23 mouse cellular contexts compared by ENCODE assay signal in the genomic region with DNA sequence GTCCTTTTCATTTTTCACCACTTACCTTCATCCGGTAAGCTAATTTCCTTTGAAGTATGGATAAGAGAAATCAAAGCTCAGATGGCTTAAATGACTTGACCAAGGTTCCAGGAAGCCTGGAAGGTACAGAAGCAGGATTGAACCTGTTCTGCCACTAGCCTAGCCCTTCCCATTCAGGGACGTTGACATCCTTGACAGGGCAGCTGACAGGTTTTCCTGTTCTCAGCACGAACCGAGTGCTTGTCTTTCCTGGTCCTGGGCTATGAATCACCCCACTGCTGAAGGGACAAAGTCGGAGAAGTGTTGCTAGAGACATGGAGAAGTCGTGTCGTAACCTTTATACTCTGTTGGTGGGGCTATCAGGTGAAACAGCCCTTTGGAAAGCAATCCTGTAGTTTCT.
A peak's percentile ranks its signal among the peaks of the same experiment; 100 is the strongest.
DNase-seq lines count a peak whose midpoint lies in the region; ATAC-seq lines count a peak whose summit lies in the region.
"Had no signal": no experiment of that assay in that cellular context is flagged by ENCODE, and none has a peak within 500 bp of the region (broad histone marks: within the 10 kb centered on the region; RNA-seq: fewer than 3 reads in every experiment).

No protein-coding gene starts in this region.

- H3K4me3 ChIP-seq in midbrain, embryonic 11.5 days (ENCODE audit: low read depth, low read length) = no peak overlapping the region
- no peak overlapping the region for H3K4me3 ChIP-seq in midbrain, embryonic 15.5 days
- no peak overlapping the region for H3K4me3 ChIP-seq in intestine, embryonic 15.5 days (replicated peaks)
- no peak overlapping the region for H3K4me3 ChIP-seq in stomach, embryonic 15.5 days (replicated peaks)
- H3K4me3 ChIP-seq: embryonic facial prominence, embryonic 12.5 days; embryonic facial prominence, embryonic 15.5 days; erythroblast, embryonic 14.5 days; forebrain, embryonic 12.5 days; forebrain, embryonic 15.5 days; heart, embryonic 10.5 days; heart, embryonic 13.5 days; hindbrain, embryonic 12.5 days; hindbrain, embryonic 15.5 days had no signal

- H3K4me2 ChIP-seq in midbrain, embryonic 11.5 days = no peak overlapping the region
- no peak overlapping the region for H3K4me2 ChIP-seq in midbrain, embryonic 15.5 days
- H3K4me2 ChIP-seq in intestine, embryonic 15.5 days (replicated peaks) = no peak overlapping the region
- no peak overlapping the region for H3K4me2 ChIP-seq in stomach, embryonic 15.5 days
- H3K4me2 ChIP-seq: embryonic facial prominence, embryonic 12.5 days; embryonic facial prominence, embryonic 15.5 days; forebrain, embryonic 12.5 days; forebrain, embryonic 15.5 days; heart, embryonic 13.5 days; hindbrain, embryonic 12.5 days; hindbrain, embryonic 15.5 days had no signal

- no peak overlapping the region for H3K9ac ChIP-seq in midbrain, embryonic 11.5 days (ENCODE audit: low read length)
- no peak overlapping the region for H3K9ac ChIP-seq in midbrain, embryonic 15.5 days
- no peak overlapping the region for H3K9ac ChIP-seq in intestine, embryonic 15.5 days
- no peak overlapping the region for H3K9ac ChIP-seq in stomach, embryonic 15.5 days
- H3K9ac ChIP-seq: embryonic facial prominence, embryonic 12.5 days; embryonic facial prominence, embryonic 15.5 days; forebrain, embryonic 12.5 days; forebrain, embryonic 15.5 days; heart, embryonic 13.5 days; hindbrain, embryonic 12.5 days; hindbrain, embryonic 15.5 days had no signal

- no peaks in the 10 kb centered on the region for H3K9me3 ChIP-seq in midbrain, embryonic 11.5 days (ENCODE audit: control insufficient read depth, low read length)
- H3K9me3 ChIP-seq in midbrain, embryonic 15.5 days = no peaks in the 10 kb centered on the region
- no peaks in the 10 kb centered on the region for H3K9me3 ChIP-seq in intestine, embryonic 15.5 days
- H3K9me3 ChIP-seq in stomach, embryonic 15.5 days = no peaks in the 10 kb centered on the region
- H3K9me3 ChIP-seq: embryonic facial prominence, embryonic 12.5 days; embryonic facial prominence, embryonic 15.5 days; forebrain, embryonic 12.5 days; forebrain, embryonic 15.5 days; heart, embryonic 10.5 days; heart, embryonic 13.5 days; hindbrain, embryonic 12.5 days; hindbrain, embryonic 15.5 days had no signal

- no peak overlapping the region for H3K27ac ChIP-seq in midbrain, embryonic 11.5 days (ENCODE audit: low read depth, low read length)
- no peak overlapping the region for H3K27ac ChIP-seq in midbrain, embryonic 15.5 days
- H3K27ac ChIP-seq in intestine, embryonic 15.5 days = no peak overlapping the region
- H3K27ac ChIP-seq in stomach, embryonic 15.5 days = peak overlapping the region; percentile 44; the same call in 1 of the 2 replicates
- H3K27ac ChIP-seq: embryonic facial prominence, embryonic 12.5 days; embryonic facial prominence, embryonic 15.5 days; forebrain, embryonic 12.5 days; forebrain, embryonic 15.5 days; heart, embryonic 10.5 days; heart, embryonic 13.5 days; hindbrain, embryonic 12.5 days; hindbrain, embryonic 15.5 days had no signal

- peak; percentile 57 for DNase-seq in midbrain, embryonic 11.5 days (ENCODE audit: low spot score, missing footprints)
- DNase-seq in layer of hippocampus, adult 9-11 months = no peak
- no peak for DNase-seq in adrenal gland, postnatal 10 days
- DNase-seq: adrenal gland, postnatal 14 days; cerebellum, adult 11 months; cerebellum, adult 2 months; cerebellum, adult 9-11 months; cerebellum, postnatal 25 days; gastrocnemius, postnatal 25 days; heart, adult 18-20 months had no signal

- WGBS in midbrain, embryonic 11.5 days = 88% methylated on average over 7 of the region's 7 CpGs
- 85% methylated on average over 7 of the region's 7 CpGs for WGBS in midbrain, embryonic 15.5 days
- 59% methylated on average over 7 of the region's 7 CpGs for WGBS in intestine, embryonic 15.5 days
- WGBS in stomach, embryonic 15.5 days = 65% methylated on average over 7 of the region's 7 CpGs

- H3K27me3 ChIP-seq in midbrain, embryonic 11.5 days (ENCODE audit: control insufficient read depth, insufficient read depth, low read length) = no peaks in the 10 kb centered on the region
- H3K27me3 ChIP-seq in midbrain, embryonic 15.5 days (replicated peaks) = no peaks in the 10 kb centered on the region
- H3K27me3 ChIP-seq in intestine, embryonic 15.5 days (replicated peaks) = no peaks in the 10 kb centered on the region
- no peaks in the 10 kb centered on the region for H3K27me3 ChIP-seq in stomach, embryonic 15.5 days (replicated peaks)
- H3K27me3 ChIP-seq: hindbrain, embryonic 12.5 days; hindbrain, embryonic 15.5 days had no signal

- H3K4me1 ChIP-seq in midbrain, embryonic 11.5 days (ENCODE audit: control insufficient read depth, insufficient read depth, low read length) = no peaks in the 10 kb centered on the region
- H3K4me1 ChIP-seq in midbrain, embryonic 15.5 days = no peaks in the 10 kb centered on the region
- H3K4me1 ChIP-seq in intestine, embryonic 15.5 days (replicated peaks) = no peaks in the 10 kb centered on the region
- H3K4me1 ChIP-seq in stomach, embryonic 15.5 days = no peaks in the 10 kb centered on the region
- H3K4me1 ChIP-seq: hindbrain, embryonic 15.5 days had no signal

- ATAC-seq in midbrain, embryonic 11.5 days (ENCODE audit: low FRiP score) = no peak
- ATAC-seq in midbrain, embryonic 15.5 days (replicated peaks) = no peak
- peak; percentile 88 for ATAC-seq in intestine, embryonic 15.5 days
- ATAC-seq in stomach, embryonic 15.5 days (ENCODE audit: insufficient read depth, low FRiP score, low read depth) = no peak; the same call in 1 of the 2 replicates
- ATAC-seq in erythroblast, adult 5-6 weeks (replicated peaks; ENCODE audit: low FRiP score, poor library complexity, severe bottlenecking) = no peak
- ATAC-seq: forebrain, embryonic 15.5 days had no signal

- no peaks in the 10 kb centered on the region for H3K36me3 ChIP-seq in midbrain, embryonic 11.5 days (ENCODE audit: control insufficient read depth, insufficient read depth, low read length)
- no peaks in the 10 kb centered on the region for H3K36me3 ChIP-seq in midbrain, embryonic 15.5 days (replicated peaks)
- H3K36me3 ChIP-seq in intestine, embryonic 15.5 days = no peaks in the 10 kb centered on the region
- H3K36me3 ChIP-seq in stomach, embryonic 15.5 days = no peaks in the 10 kb centered on the region
- H3K36me3 ChIP-seq: embryonic facial prominence, embryonic 12.5 days; embryonic facial prominence, embryonic 15.5 days; forebrain, embryonic 12.5 days; forebrain, embryonic 15.5 days; heart, embryonic 10.5 days; heart, embryonic 13.5 days; hindbrain, embryonic 12.5 days; hindbrain, embryonic 15.5 days had no signal
